Mouse (Mus musculus) hematopoietic stem cell, adult 5-6 weeks (primary cell): ENCODE results near the gene Olfr619. TPM values are rescaled to one million over a fixed set of nuclear protein-coding genes. Genes with fewer than 3 reads are reported as not detected.

ENCODE experiments used
- ATAC-seq, 2 experiments: fragments of 125-278 bp in 1 of 2; replicated peaks in 1 of 2; 2 replicates each; pipeline ENCODE4 v1.8.0; 2016 to 2017; ENCODE audit warnings: inconsistent platforms in 2 of 2, mild to moderate bottlenecking in 2 of 2, moderate number of reproducible peaks in 2 of 2, low read depth in 1 of 2, moderate TSS enrichment in 1 of 2; ENCODE audit not compliant: low FRiP score in 2 of 2, poor library complexity in 2 of 2, severe bottlenecking in 2 of 2, insufficient read depth in 1 of 2, low TSS enrichment in 1 of 2
- total RNA-seq: library from RNA; stranded (forward); fragments of 172-1452, 232-1000 nt; gene quantifications from 2 replicates; pipeline ENCODE4 v1.2.3, GENCODE M21; 2017

Gene Olfr619
- total RNA-seq: not detected in 2 replicates

DNA sequence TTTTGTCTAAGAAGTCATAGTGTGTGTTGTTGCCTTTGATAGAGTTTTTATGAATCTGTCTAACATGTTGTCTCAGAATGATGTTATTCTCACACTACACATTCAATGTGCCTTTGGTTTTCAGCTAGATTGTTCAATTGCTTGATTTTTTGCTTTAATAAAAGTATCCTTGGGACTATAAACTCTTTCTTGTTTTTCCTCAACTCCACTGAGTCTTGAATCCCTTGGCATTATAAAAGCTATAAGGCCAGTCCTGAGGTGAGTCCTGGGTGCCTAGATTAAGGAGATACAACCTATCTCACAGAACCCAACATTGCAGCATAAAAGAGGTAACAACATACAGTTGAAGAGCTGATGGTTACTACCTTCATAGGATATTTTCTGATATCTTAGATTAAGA lies at the start of gene Olfr619:
Olfr619 (plus strand) TSS at position 301 of the 400 bp plus-strand sequence.
- ATAC-seq: no peak

DNA sequence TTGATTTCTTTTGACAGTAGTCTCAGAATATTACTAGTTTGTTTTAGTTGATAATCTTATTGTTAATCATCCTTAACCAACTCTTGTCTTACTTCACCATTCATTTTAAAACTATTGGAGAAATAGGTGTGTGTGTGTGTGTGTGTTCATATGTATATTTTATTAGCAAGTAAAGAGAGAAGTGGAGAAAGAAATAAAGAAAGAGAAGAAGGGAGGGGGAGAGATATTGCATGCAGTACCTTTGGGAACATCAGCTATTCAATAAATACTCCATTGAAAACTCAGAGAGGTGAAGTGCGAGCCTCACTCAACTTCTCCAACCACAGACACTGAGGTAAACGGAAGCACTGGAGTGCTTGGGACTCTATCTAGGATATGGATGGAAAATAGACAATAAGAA lies 44.6 kb upstream of the Olfr619 start, which contains the start of gene Olfr615:
Olfr615 (plus strand) TSS at position 301 of the 400 bp plus-strand sequence.
- no peak for ATAC-seq

- no peak for ATAC-seq
Observed at GRCm38 (mm10) chr7:103569043-103569442, 31.3 kb upstream of the Olfr619 start, which contains the start of gene Olfr616. Gene Olfr616 (minus strand): TSS chr7:103569143.

- no peak for ATAC-seq
Observed at GRCm38 (mm10) chr7:103572761-103573160, 27.6 kb upstream of the Olfr619 start, which contains the start of gene Olfr617. Gene Olfr617 (plus strand): TSS chr7:103573061.

DNA sequence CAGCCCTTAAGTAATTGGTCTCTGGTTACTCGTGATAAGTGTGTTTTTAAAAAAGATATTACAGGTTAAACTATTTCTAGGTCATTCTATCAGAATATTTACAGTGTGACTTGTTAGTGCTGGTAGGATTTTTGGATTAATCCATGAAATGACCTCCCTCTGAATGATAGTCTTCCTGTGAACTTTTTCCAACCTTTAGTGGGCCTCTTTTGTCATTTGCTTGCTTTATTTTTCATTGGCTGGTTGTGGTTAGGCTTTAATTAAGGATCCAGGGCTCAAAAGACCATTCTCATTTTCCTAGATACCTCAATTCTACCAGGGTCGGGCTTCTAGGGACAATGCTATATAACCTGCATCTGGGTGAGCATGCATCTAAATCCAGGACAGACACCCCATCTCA lies 10.6 kb upstream of the Olfr619 start, which contains the start of gene Olfr618:
Olfr618 (plus strand) TSS at position 301 of the 400 bp plus-strand sequence.
- no peak for ATAC-seq

DNA sequence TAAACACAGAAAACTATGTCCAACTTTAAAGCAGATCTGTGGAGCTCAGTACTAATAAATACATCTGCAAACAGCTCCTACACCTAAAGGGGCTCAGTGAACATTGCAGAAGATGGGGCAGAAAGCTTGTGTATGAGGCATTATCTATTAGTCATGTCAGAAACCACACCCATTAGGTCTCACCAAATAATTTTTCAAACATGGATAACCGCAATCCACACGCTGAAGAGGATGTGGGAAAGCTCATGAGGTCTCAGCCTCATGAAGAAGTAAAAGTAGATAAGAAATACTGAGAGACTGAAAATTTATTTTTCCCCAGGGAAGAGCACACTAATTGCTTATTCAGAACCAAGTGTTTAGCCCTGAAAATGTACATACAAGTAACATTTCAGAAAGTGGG lies 7.0 kb downstream of the Olfr619 start:
- no peak for ATAC-seq

DNA sequence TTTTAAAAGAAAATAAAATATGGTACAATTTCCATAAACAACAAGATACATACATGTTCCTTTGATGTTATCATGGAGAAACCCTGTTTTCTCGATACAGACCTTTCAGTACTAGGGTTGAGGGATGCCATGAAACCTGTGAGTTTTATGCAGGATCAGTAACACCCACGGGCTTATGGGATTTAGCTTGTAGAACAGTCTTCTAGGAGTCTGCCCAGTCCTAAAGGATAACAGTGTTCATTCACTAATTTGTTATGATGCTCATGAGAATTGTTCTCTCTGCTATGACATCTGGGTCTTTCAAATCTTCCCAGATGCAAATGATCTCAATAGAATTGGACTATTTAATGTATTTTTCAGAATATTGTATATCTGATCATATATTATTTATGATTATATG lies 12.1 kb downstream of the Olfr619 start, which contains the start of gene Olfr620:
Olfr620 (minus strand) TSS at position 101 of the 400 bp plus-strand sequence.
- no peak for ATAC-seq

GRCm38 (mm10) chr7:103636795-103637194 lies 36.4 kb downstream of the Olfr619 start:
- no peak for ATAC-seq

DNA sequence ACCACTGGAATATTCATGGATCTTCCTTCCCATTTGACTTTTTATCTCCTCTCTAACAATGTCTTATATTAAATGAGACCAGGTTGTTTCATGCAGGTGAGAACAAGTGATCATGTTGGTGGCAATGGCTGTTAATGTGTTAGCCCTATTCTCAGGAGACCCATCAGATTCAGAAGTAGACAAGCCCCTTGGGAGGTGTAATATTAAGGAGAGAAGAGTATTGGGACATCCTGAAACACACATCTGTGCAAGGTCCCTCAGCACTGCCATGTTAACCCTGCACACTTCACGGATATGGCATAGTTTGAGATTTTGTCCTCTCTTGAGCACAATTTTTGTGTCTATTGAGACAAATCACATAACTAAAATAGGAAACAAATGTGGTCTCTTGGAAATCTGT lies 42.2 kb downstream of the Olfr619 start, which contains the start of gene Olfr622:
Olfr622 (minus strand) TSS at position 101 of the 400 bp plus-strand sequence.
- no peak for ATAC-seq

GRCm38 (mm10) chr7:103644070-103644469 lies 43.7 kb downstream of the Olfr619 start:
- no peak for ATAC-seq

Other genes with a start within 250 kb of the Olfr619 start
- not detected in 2 replicates for gene Olfr601, start 237.9 kb upstream of the Olfr619 start, total RNA-seq
- gene Olfr603, start 214.4 kb upstream of the Olfr619 start, total RNA-seq: not detected in 2 replicates
- not detected in 2 replicates for gene Usp17lc, start 185.5 kb upstream of the Olfr619 start, total RNA-seq
- gene Olfr605, start 155.1 kb upstream of the Olfr619 start, total RNA-seq: not detected in 2 replicates
- not detected in 2 replicates for gene Olfr606, start 151.5 kb upstream of the Olfr619 start, total RNA-seq
- gene Olfr607, start 136.4 kb upstream of the Olfr619 start, total RNA-seq: not detected in 2 replicates
- gene Olfr608, start 130.7 kb upstream of the Olfr619 start, total RNA-seq: not detected in 2 replicates
- not detected in 2 replicates for gene Olfr609, start 102.5 kb upstream of the Olfr619 start, total RNA-seq
- not detected in 2 replicates for gene Olfr610, start 88.5 kb upstream of the Olfr619 start, total RNA-seq
- not detected in 2 replicates for gene Olfr611, start 79.7 kb upstream of the Olfr619 start, total RNA-seq
- not detected in 2 replicates for gene Olfr612, start 57.9 kb upstream of the Olfr619 start, total RNA-seq
- gene Olfr613, start 52.5 kb upstream of the Olfr619 start, total RNA-seq: not detected in 2 replicates
- not detected in 2 replicates for gene Olfr615, start 44.5 kb upstream of the Olfr619 start, total RNA-seq
- gene Olfr616, start 31.4 kb upstream of the Olfr619 start, total RNA-seq: not detected in 2 replicates
- not detected in 2 replicates for gene Olfr617, start 27.5 kb upstream of the Olfr619 start, total RNA-seq
- gene Olfr618, start 10.5 kb upstream of the Olfr619 start, total RNA-seq: not detected in 2 replicates
- gene Olfr620, start 12.0 kb downstream of the Olfr619 start, total RNA-seq: not detected in 2 replicates
- gene Olfr622, start 42.1 kb downstream of the Olfr619 start, total RNA-seq: not detected in 2 replicates
- gene Olfr623, start 63.1 kb downstream of the Olfr619 start, total RNA-seq: not detected in 2 replicates
- gene Olfr624, start 70.6 kb downstream of the Olfr619 start, total RNA-seq: not detected in 2 replicates
- not detected in 2 replicates for gene Olfr625-ps1, start 82.1 kb downstream of the Olfr619 start, total RNA-seq
- not detected in 2 replicates for gene Olfr243, start 114.1 kb downstream of the Olfr619 start, total RNA-seq
- gene Olfr628, start 129.8 kb downstream of the Olfr619 start, total RNA-seq: not detected in 2 replicates
- not detected in 2 replicates for gene Olfr629, start 144.4 kb downstream of the Olfr619 start, total RNA-seq
- gene Olfr630, start 156.8 kb downstream of the Olfr619 start, total RNA-seq: not detected in 2 replicates
- gene Olfr69, start 171.0 kb downstream of the Olfr619 start, total RNA-seq: not detected in 2 replicates
- 0.88 TPM in 1 of 2 replicates, not detected in the other for gene Olfr68, start 179.1 kb downstream of the Olfr619 start, total RNA-seq
- gene Olfr67, start 191.2 kb downstream of the Olfr619 start, total RNA-seq: not detected in 2 replicates
- 14.9 and 19.7 TPM in 2 replicates for gene Hbb-bt, start 213.4 kb downstream of the Olfr619 start, total RNA-seq
- gene Hbb-bs, start 227.5 kb downstream of the Olfr619 start, total RNA-seq: 47.4 and 80.7 TPM in 2 replicates
- gene Hbb-bh2, start 239.9 kb downstream of the Olfr619 start, total RNA-seq: not detected in 2 replicates
- gene Hbb-bh1, start 242.6 kb downstream of the Olfr619 start, total RNA-seq: not detected in 2 replicates